Mouse (Mus musculus) neural tube, embryonic 10.5 days (tissue): ENCODE measurements at regions not wholly inside any gene's neighbourhood (a gene's known extent, or its start where the extent isn't known, plus 50 kb on each side); places are given as distances from the start of the nearest gene placed in this dataset.
A peak's percentile ranks its signal among the peaks of the same experiment; 100 is the strongest.
"Not testable (repeated sequence)": the region's sequence is repeated elsewhere in the genome, so short reads cannot be mapped to it uniquely, and the experiment has no call there.

ENCODE experiments used
- DNase-seq: peaks from one replicate; pipeline ENCODE4 v3.0.0-alpha.2; 2017; ENCODE audit warnings: low spot score; ENCODE audit errors: extremely low spot score

- no peak for DNase-seq
These were observed 168.7 kb upstream of the Mon1b start for GRCm38 (mm10) chr8:113466683-113467082.

- DNase-seq, result no peak
These were observed 145.8 kb upstream of the Mon1b start for GRCm38 (mm10) chr8:113489436-113490107.

DNA sequence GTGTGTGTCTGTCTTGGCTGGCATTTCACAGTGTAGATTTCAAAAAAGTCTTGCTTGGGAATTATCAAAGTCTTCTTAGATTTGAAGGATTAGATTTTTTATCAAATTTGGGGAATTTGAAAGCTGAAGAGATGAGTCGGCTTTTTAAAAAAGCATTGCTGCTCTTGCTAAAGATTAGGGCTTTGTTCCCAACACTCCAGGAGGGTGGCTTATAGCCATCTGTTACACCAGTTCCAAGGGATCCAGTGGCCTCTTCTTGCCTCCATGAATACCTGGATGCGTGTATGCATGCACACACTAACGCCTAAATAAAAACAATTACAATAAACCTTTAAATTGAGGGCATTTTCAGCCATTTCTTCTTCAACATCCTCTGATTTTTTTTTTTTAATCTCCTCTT lies 144.5 kb upstream of the Mon1b start:
- DNase-seq, result no peak

DNA sequence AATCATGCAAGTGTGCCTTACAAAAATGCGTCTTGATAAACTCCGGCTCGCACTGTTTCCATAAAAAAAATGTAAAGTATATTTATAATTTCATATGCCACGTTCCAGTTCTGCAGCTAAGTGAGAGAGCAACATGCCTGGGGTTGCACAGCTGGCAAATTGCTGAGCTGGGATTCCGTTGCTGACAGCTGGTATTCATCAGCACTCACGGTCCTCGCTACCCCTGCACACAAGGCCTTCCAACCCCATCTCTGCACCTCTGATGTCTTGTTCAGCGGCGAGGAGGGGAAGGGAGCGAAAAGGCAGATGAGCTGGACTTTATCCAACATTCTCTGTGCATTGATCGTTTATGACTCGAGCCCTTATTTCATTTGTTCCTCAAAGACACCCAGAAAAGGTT lies 138.5 kb upstream of the Mon1b start:
- DNase-seq, result peak; percentile 22

DNA sequence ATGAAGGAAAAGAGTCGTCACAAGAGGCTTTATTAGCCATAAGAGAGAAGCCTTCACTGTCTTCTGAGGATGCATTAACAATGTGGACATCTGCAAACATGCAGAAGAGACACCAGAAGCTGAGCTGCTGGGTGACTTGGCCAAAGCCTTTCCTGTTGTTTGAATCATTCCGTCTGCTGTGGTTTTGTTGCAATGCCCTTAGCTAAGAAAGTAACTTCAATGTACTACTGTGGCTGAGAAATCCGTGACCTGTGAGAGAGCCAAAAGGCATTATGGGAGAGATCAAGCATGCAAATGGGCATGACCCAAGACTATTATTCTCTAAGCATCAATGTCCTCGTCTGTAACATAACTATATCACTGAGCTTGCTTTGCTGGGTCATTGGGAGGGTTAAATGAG lies 132.7 kb upstream of the Mon1b start:
- DNase-seq, result no peak

GRCm38 (mm10) chr8:113512856-113513255 lies 122.5 kb upstream of the Mon1b start:
- no peak for DNase-seq

DNA sequence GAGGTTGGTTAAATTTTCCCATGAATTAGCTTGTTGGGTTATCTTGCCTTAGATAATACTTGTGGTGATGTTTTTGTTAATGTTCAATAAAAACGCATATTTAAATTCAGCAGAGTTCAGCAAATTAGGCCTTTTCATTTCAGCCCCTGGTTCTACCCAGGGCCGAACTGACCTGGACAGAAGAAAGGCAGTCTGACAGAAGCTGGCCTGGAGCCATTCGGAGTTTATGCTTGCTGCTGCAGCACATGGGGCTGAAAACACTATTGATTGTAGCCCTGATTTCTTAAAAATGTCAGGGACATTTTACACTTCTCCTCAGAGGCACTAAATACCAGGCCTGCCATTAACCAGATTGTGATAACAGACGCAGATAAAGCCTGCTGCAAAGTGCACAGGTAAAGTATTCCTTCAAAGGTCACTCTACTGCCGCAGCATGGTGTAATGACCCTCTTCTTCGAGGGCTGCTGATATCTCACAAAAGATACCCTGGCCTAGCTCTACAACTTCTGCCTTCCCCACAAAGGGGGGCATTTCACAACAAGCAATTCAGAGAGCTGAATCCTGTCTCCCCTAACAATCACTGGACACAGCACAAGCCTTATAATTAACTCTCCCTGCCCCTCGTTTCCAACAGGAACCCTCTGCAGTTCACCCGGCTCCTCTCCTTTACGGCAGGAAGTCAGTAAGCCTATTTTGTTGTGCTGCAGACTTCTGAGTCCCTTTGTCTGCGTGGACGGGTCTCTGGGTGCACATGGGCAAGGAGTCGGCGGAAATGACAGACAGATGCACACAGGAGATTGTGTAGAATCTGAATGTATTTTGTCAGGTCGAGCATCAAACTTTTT lies 121.3 kb upstream of the Mon1b start:
- DNase-seq, result no peak

DNA sequence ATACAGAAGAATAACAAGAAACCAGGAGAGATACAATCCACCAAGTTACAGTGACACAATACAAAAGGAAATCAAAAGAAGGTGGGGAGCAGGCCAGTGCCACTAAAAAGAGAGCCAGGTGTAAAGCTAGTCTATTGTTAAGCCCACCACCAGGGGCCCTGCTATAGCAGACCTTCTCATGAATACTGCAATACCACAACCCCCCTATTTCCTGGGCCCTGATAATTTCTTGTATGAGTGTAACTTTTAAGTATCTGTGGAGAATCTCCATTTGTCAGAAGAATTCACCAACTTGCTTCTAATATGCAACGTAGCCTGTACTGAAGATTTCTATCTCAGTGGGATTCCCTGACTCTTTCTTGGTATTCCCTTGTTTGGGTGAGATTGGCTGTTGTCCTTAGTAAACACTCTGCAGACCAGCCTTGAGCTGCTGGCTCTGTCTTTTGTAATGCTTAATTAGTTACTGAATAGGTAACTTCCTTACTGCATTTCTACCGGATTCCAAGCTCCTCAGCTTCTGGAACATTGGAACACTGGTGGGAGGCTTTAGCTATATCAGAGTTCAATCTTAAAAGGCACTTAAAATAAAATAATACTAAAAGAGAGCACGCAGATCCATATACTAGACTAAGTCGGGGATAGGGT lies 120.5 kb upstream of the Mon1b start:
- DNase-seq, result not testable (repeated sequence)

DNA sequence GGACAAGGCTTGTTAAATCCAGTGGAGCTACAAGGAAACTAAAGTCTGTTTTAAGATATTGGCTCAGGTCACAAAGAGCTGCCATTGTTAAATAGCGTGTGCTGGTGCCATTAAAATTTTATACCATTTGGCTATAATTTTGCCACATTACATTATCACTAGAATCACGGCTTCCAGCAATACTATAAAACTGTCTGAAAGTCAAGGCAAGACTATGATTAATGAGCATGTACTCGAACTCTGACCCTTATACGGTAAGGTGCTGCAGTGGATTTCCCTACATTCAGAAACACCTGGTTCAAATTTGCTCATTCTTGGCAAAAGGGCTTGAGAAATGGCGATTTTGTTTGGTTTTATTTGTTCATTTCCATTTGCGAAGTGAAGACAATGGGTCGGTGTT lies 119.2 kb upstream of the Mon1b start:
- no peak for DNase-seq

DNA sequence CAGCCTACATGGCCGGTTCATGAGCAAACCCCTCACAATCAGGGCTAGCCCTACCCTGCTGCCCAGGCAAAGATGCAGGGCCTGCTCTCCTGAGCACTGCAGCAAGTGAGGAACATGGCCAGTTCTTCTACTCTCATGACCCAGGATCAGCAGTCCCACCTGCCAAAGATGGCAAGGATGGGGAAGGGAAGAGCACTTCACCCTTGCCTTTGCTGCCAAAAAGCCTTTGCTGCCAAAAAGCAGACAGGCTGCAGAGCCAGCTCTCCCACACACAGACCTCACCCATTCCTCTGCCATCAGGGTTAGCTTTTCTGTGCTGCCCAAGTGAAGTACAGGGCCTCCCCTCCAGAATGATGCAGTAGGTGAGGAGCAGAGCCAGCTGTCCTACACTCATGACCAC lies 117.5 kb upstream of the Mon1b start:
- no peak for DNase-seq

DNA sequence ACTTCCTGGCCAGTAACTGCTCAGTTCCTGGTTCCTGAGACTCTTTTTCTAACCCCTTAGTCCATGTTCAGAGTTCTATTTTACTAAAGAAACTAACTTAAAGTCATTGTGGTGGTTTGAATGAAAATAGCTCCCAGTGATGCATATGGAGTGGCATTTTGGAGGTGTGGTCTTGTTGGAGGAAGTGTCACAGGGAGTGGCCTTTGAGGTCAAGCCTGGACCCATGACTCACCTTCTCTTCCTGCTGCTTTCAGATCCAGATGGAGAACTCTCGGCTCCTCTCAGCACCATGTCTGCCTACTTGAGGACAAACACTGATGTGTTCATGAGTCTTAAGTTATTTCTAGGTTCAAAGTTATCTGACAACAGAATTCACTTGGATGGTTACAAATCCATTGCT lies 111.8 kb upstream of the Mon1b start:
- DNase-seq, result no peak

DNA sequence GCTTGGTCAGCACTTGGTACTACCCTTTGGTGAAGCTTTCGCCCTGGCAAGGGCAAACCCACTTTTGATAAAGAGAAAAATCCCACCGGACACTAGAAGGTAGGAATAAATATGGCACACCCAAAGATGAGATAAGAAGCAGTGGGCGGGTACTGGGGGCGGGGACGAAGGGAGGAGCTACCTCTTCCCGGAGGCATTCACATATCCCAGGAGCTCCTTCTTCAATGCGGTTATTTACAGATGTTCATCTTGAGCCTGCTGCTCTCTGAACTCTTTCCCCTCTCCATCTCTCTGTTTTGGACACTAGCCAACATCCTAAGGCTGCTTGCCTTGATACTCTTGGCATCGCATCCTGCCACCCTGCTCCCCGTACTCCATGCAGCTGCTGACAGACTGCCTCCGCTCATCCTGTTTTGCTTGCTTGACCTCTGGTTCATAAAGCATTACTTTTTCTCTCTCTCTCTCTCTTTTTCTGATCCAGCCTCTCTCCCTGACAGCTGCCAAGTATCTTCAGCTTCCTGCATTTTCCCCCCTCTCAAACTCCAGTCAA lies 104.2 kb upstream of the Mon1b start:
- DNase-seq, result no peak

- no peak for DNase-seq
These were observed 102.5 kb upstream of the Mon1b start for GRCm38 (mm10) chr8:113532881-113533280.

DNA sequence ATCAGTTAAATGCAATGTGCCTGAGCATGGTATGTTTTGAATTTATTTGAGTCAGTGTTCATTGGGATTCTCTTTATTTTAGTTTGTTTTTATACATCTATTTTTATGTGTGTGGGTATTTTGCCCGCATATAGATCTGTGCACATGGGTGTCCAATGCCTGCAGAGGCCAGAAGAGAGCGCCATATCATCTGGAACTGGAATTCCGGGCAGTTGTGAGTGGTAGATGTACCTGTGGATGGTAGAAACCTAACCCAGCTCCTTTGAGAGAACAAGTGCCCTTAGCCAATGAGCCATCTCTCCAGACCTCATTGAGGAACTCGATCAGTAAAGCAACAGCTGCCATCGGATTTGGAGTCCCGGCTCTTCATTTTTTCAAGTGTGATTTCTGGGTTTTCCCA lies 94.0 kb upstream of the Mon1b start:
- DNase-seq, result no peak

- DNase-seq, result no peak
These were observed 93.3 kb upstream of the Mon1b start for GRCm38 (mm10) chr8:113542082-113542481.

DNA sequence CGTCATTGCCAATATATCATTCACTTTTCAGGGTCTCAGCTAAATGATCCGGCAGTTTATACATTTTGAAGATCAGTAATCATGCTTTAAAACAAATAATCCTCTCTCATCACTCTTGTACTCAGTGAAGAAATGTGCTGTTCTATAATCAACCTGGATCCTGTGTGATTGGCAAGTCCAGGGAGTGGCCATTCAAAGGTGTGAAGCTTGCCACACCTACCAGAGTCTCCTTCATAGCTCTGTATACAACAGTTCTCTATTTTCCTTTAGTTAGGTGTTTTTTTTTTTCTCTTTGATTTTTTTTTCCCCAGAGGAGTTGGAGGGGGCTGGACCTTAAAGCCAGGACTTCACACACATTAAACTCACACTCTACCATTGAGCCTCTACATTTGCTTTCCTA lies 92.7 kb upstream of the Mon1b start:
- no peak for DNase-seq

DNA sequence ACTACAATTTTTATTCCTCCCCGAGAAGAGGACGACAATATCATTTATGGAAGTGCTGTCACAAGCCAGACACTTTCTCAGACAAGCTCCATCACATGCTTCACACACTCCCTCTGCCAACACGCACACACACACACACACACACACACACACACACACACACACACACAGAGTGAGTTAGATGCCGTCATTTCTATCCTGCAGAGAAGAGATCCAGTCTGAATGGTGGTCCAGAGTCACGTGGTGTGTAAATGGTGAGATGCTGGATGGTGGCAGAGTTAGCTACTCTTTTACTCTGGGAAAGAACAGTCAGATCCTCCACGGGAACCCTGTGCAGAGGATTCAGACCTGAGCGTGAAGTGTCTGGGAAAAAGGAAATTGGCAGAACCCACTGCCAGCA lies 86.2 kb upstream of the Mon1b start:
- no peak for DNase-seq

DNA sequence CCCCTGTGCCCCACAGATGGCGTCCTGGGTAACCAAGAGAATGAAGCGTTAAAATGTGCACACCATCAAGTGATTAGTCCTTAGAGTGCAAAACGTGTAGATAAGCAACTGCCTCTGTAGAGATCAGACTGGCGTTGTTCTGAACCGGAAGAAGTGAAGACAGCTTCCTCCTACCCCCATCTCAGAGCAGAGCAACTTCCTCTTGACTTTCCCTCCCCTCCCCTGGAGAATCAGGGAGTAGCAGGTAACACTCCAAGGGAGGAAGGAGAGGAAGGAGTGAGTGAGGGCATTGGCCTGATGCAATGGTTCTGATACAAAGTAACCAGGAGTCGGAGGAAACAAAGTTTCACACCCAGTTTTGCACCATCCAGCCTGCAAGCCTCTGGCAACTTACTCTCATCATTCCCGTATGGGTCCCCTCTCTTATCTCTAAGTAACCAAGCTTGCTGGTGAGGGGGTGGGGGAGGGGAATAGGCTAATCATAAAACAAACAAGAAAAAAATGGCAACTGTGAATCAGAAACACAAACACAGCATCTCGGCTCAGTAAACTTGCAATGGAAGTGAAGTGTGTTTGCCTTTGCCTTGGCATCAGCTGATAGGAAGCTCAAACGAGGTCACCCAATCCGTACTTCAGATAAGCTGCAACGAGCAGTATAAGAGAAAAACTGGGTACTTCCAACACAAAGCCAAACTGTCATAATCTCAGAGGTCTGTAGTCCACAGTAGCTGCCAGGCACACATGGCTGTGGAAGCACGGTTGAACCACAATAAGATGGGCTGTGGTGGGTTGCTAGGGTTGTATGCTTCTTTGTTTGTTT lies 83.7 kb upstream of the Mon1b start:
- DNase-seq, result no peak

- no peak for DNase-seq
These were observed 82.6 kb upstream of the Mon1b start for GRCm38 (mm10) chr8:113552826-113553225.

DNA sequence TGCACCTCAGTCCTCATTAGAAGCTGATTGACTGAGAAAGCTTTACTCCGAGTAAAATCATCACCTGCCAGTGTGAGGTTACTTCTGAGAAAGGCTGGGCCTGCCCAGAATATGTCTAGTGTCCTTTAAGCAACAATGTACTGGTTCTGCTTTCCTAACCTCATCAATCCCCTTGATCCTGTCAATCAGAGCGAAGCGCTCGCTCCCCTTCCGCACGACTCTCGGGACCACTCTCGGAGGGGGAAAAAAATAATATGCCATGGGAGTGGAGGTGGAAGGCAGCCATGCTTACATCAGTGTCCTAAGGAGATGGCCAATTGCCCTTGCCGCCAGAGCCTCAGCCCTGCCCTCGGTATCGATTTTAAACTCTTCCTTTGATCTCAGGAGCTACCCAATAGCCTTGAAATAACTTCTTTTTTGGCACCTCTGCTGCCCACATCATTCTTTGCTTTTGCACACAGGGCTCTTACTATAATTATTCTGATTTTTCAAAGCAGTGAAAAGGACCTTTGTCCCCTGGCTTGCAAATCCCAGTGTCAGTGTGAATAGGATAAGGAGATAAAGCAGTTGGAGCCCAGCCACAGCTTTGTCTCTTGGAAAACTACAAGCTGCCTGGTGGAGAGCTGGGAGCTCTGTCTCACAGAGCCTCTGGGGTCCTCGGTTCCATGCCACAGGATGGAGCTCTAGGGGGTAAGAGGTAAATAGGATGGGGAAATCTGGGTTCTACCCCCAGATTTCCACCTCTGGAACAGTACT lies 80.5 kb upstream of the Mon1b start:
- DNase-seq, result no peak

DNA sequence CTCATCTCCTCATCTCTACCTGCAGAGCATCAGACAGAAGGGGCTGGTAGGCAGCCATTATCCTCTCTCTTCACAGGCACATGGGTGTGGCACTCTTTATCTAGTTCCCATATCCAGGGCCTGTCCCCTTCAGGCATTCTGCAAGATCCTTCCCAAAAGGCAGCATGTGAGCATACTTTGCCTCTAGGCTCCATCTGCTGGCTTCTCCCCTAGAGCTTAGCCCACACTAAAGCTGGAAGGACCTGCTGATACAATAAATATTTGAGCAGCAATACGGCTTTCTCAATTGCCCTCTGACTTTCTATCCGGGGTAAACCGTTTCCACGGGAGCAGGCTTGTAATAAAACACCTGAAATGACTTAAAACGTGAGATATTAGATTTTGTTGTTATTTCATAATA lies 78.4 kb upstream of the Mon1b start:
- DNase-seq, result no peak
